Mouse (Mus musculus): ENCODE results near the gene Mageb18.

DNA sequence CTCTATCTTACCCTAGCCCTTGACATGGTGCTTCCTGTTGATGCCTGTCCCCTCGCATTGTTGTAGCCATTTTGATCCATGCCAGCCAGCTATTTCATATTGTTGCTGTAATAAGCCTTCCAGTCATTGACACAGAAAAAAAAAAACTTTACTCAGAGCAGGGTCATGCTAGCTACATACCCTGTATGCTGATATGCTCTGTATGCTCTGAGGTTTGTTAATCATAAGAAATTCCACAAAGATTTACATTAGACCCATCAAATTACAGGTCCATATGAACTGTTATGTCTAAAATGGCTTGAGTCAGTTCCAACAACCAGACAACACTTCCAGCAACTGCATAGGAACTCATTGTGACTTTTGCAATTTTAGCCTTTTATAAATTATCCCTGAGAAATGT is 71.5 kb downstream of the Mageb18 start:
- TF ChIP-seq CTCF (IDR thresholded peaks at IDR 0.05; ENCODE audit: extremely low read depth, insufficient read length, insufficient replicate concordance, low read depth, low read length) (no peak), POLR2A (IDR thresholded peaks at IDR 0.05; ENCODE audit: low read depth, low read length) (no peak)
